Mouse (Mus musculus) heart, postnatal 0 days (tissue): ENCODE measurements at regions not wholly inside any gene's neighbourhood (a gene's known extent, or its start where the extent isn't known, plus 50 kb on each side); places are given as distances from the start of the nearest gene placed in this dataset.

Experiments
- ATAC-seq: fragments of 200-750 bp; cut with Nextera tagmentation; 2 replicates; pipeline ENCODE4 v1.8.0; 2017; ENCODE audit warnings: low read depth, moderate number of reproducible peaks, moderate library complexity; ENCODE audit not compliant: insufficient read depth
- DNase-seq: peaks from one replicate; pipeline ENCODE4 v3.0.0-alpha.2; 2016; ENCODE audit warnings: low spot score
- H3K27ac ChIP-seq: fragments of 300-500 bp; sonication (generic); 2 replicates; pipeline ENCODE4 v1.5.1; 2014; ENCODE audit warnings: low read depth, mild to moderate bottlenecking
- H3K27me3 ChIP-seq: fragments of 300-500 bp; sonication (generic); 2 replicates; pipeline ENCODE4 v1.6.1; 2014; ENCODE audit warnings: low read length, mixed read lengths; ENCODE audit not compliant: control insufficient read depth, insufficient read depth
- H3K36me3 ChIP-seq: fragments of 300-500 bp; sonication (generic); replicated peaks from 2 replicates; pipeline ENCODE4 v1.6.1; 2014; ENCODE audit warnings: low read length, mixed read lengths; ENCODE audit not compliant: control insufficient read depth, insufficient read depth
- H3K4me1 ChIP-seq: fragments of 300-500 bp; sonication (generic); 2 replicates; pipeline ENCODE4 v1.6.1; 2014; ENCODE audit warnings: antibody characterized with exemption; ENCODE audit not compliant: control insufficient read depth, insufficient read depth
- H3K4me2 ChIP-seq: fragments of 300-500 bp; sonication (generic); 2 replicates; pipeline ENCODE4 v1.6.1; 2014; ENCODE audit warnings: low read depth, mild to moderate bottlenecking, low read length, moderate library complexity
- H3K4me3 ChIP-seq: fragments of 300-500 bp; sonication (generic); 2 replicates; pipeline ENCODE4 v1.5.1; 2014; ENCODE audit warnings: low read depth, low read length
- H3K9ac ChIP-seq: fragments of 300-500 bp; sonication (generic); replicated peaks from 2 replicates; pipeline ENCODE4 v1.6.1; 2014; ENCODE audit warnings: low read depth, low read length, mixed read lengths
- H3K9me3 ChIP-seq: fragments of 300-500 bp; sonication (generic); replicated peaks from 2 replicates; pipeline ENCODE4 v1.6.1; 2016; ENCODE audit warnings: low read length; ENCODE audit not compliant: control insufficient read depth
- CTCF ChIP-seq: IDR thresholded peaks from 2 replicates; pipeline ENCODE4 v1.5.1; 2016; ENCODE audit warnings: antibody characterized with exemption, control low read depth, low read depth
- EP300 ChIP-seq: IDR thresholded peaks from 2 replicates; pipeline ENCODE4 v1.6.1; 2016; ENCODE audit warnings: antibody characterized with exemption, low read depth
- WGBS: fragments of 180-500 bp; shearing (Covaris S2); extraction: QIAGEN DNeasy Blood & Tissue Kit; methylation state at CpG from one replicate; pipeline ENCODE4 v1.1.7; 2014; 5-methylcytosine and 5-hydroxymethylcytosine counted together

- ATAC-seq (no peak), DNase-seq (peak; percentile 25)
- no peak for TF ChIP-seq CTCF
- no peak for TF ChIP-seq EP300
- Histone ChIP-seq H3K27ac (peak overlapping the region; percentile 69), H3K4me2 (peak overlapping the region; percentile 57), H3K36me3 (no peaks in the 10 kb centered on the region), H3K4me1 (peaks cover 3% of the 10 kb centered on the region; the same call in 1 of the 2 replicates), H3K9me3 (no peaks in the 10 kb centered on the region), H3K9ac (no peak overlapping the region), H3K27me3 (no peaks in the 10 kb centered on the region), H3K4me3 (peak overlapping the region; percentile 26)
- 24% methylated on average over 12 of the region's 12 CpGs for WGBS
These were observed 166.6 kb downstream of the H2al1j start for GRCm38 (mm10) chrX:11494246-11494630.

GRCm38 (mm10) chrX:11512439-11512838, 184.8 kb downstream of the H2al1j start:
- H3K4me2 ChIP-seq, result no peak overlapping the region
- no peak overlapping the region for H3K9ac ChIP-seq
- no peak overlapping the region for H3K27ac ChIP-seq
- ATAC-seq, result no peak
- 34% methylated on average over 5 of the region's 5 CpGs for WGBS
- no peaks in the 10 kb centered on the region for H3K9me3 ChIP-seq
- no peaks in the 10 kb centered on the region for H3K36me3 ChIP-seq
- H3K4me3 ChIP-seq, result no peak overlapping the region
- TF ChIP-seq EP300 (no peak), CTCF (no peak)
- H3K27me3 ChIP-seq, result no peaks in the 10 kb centered on the region
- DNase-seq, result no peak
- no peaks in the 10 kb centered on the region for H3K4me1 ChIP-seq

- Histone ChIP-seq H3K27me3 (no peaks in the 10 kb centered on the region), H3K9ac (no peak overlapping the region), H3K27ac (no peak overlapping the region), H3K4me3 (no peak overlapping the region), H3K4me1 (no peaks in the 10 kb centered on the region), H3K4me2 (no peak overlapping the region), H3K36me3 (no peaks in the 10 kb centered on the region), H3K9me3 (no peaks in the 10 kb centered on the region)
- 53% methylated on average over 4 of the region's 4 CpGs for WGBS
- no peak for TF ChIP-seq CTCF
- no peak for TF ChIP-seq EP300
- DNase-seq, result no peak
- no peak for ATAC-seq
These were observed 185.3 kb downstream of the H2al1j start for GRCm38 (mm10) chrX:11512928-11513327.

- Histone ChIP-seq H3K9me3 (no peaks in the 10 kb centered on the region), H3K9ac (no peak overlapping the region), H3K27ac (no peak overlapping the region), H3K4me1 (no peaks in the 10 kb centered on the region), H3K4me3 (no peak overlapping the region), H3K27me3 (no peaks in the 10 kb centered on the region), H3K4me2 (no peak overlapping the region), H3K36me3 (no peaks in the 10 kb centered on the region)
- TF ChIP-seq EP300 (no peak), CTCF (no peak)
- whole genome bisulfite sequencing, result 37% methylated on average over 4 of the region's 4 CpGs
- ATAC-seq (no peak), DNase-seq (no peak)
These were observed 196.2 kb downstream of the H2al1j start for GRCm38 (mm10) chrX:11523791-11524190.

- Histone ChIP-seq H3K27ac (no peak overlapping the region), H3K9me3 (no peaks in the 10 kb centered on the region), H3K4me3 (no peak overlapping the region), H3K27me3 (no peaks in the 10 kb centered on the region), H3K36me3 (no peaks in the 10 kb centered on the region), H3K4me1 (no peaks in the 10 kb centered on the region), H3K4me2 (no peak overlapping the region), H3K9ac (no peak overlapping the region)
- no peak for DNase-seq
- TF ChIP-seq EP300 (no peak), CTCF (no peak)
- ATAC-seq, result no peak
- WGBS, result 69% methylated on average over 8 of the region's 8 CpGs
These were observed 197.7 kb downstream of the H2al1j start for GRCm38 (mm10) chrX:11525326-11525725.

- H3K27ac ChIP-seq, result no peak overlapping the region
- H3K9ac ChIP-seq, result no peak overlapping the region
- DNase-seq, result no peak
- TF ChIP-seq CTCF (no peak), EP300 (no peak)
- H3K27me3 ChIP-seq, result no peaks in the 10 kb centered on the region
- H3K4me1 ChIP-seq, result no peaks in the 10 kb centered on the region
- no peaks in the 10 kb centered on the region for H3K9me3 ChIP-seq
- H3K4me3 ChIP-seq, result no peak overlapping the region
- no peak for ATAC-seq
- no peak overlapping the region for H3K4me2 ChIP-seq
- WGBS, result 75% methylated on average over 5 of the region's 5 CpGs
- no peaks in the 10 kb centered on the region for H3K36me3 ChIP-seq
These were observed 201.0 kb downstream of the H2al1j start for GRCm38 (mm10) chrX:11528589-11528988.
